Mouse (Mus musculus): ENCODE results near the gene Rbfox3.

DNA sequence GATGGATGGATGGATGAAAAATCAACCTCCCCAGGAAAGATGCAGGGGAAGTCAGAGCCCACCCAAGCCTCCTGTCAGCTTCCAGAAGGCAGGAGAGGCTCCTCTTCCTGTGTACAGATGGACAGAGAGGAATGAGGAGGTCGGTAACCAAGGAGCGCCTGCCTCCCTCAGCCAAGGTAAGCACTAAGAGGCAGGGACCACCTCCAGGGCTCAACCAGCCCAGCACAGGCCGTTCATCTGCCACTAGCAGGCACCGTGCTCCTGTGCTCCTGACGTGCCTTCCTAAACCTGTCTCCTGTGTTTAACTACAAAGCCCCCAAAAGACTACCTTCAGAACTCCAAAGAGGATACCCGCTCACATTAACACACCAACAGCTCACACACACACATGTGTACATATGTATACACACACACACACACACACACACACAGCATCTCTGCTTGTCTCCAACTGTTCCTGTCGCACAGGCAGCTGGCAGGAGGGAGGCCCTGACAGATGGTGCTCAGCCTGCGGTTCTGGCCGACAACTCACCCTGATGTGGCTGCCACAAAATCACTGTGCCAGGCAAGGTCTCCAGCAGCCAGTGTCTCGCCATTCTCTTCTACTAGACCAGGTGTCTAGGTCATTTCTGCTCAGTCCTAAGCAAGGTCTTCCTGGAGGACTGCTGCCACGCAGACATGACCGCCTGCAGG is 151.0 kb downstream of the Rbfox3 start:
- TF ChIP-seq POLR2A (IDR thresholded peaks at IDR 0.05; ENCODE audit: extremely low read depth, insufficient read depth, low read length) (no peak), CTCF (IDR thresholded peaks at IDR 0.05; ENCODE audit: extremely low read depth, insufficient read depth, low read length) (no peak)
